Mouse (Mus musculus) C3H10T1/2 (cell line): ENCODE data around the gene Ppp2r3d. TPM values are rescaled to one million over a fixed set of nuclear protein-coding genes. Genes with fewer than 3 reads are reported as not detected.

Experiments used
- polyA plus RNA-seq, 2 experiments: library from polyadenylated mRNA; unstranded; fragments of >200 nt; fragmentation: generic; extraction: Trizol; gene quantifications; one replicate each; pipeline ENCODE4 v1.2.1; 2012; ENCODE audit warnings: missing spikeins in 2 of 2

The Ppp2r3d gene
- polyA plus RNA-seq, result 100 to 1,000 TPM in 1 of 2 experiments, 10 to 100 TPM in 1; 66.4 to 141 TPM

DNA sequence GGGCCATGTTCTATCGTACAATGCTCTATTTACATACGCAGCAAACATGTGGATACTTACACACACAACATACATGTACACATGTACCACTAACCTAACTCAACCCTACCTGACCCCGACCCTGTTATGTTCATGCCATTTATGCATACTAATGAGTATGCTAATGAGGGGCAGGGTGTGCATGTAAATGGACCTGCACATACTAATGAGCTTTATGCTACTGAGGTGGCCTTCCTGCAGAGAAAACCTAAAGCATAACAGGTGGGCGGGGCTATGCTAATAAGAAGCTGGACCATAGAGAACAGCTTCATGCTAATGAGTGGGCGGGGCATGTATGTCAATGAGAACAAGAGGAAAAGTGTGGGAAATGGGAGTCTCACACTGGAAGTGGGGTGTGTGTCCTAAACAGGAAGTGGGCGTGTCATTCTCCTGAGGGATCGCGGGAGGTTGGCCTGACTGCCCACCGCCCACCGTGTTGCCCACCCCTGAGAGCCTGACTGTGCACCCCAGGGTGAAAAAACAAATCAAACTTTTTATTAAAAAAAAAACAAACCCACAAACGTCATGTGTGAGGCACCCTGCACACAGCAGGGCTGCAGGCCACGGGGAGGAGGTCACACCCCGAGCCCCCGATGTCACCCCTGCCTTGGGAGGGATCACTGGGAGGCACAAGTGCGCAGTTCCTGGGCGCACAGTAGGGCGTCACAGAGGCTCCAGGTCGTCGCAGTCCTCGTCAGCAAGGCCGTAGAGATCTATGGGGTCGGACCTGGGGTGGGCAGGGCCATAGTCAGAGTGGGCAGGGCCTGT, at the start of gene Ppp2r3d:
Gene Ppp2r3d (minus strand): TSS at position 803 of the 807 bp plus-strand sequence.

DNA sequence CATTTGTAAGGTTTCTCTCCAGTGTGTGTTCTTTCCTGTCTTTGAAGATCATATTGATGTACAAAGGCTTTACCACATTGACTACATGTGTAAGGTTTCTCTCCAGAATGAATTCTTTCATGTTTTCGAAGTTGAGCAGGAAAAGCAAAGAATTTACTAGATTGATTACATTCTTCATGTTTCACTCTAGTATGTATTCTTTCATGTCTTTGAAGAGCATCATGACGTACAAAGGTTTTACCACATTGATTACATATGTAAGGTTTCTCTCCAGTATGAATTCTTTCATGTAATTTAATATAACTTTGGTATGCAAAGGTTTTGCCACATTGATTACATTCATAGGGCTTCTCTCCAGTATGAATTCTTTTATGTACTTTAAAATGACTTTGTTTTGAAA, 17.0 kb upstream of the Ppp2r3d start, which contains the start of gene Gm21836:
Gene Gm21836 (minus strand): TSS at position 101 of the 400 bp plus-strand sequence.

Other genes with a start within 250 kb of the Ppp2r3d start
- gene 2010315B03Rik, start 164.2 kb downstream of the Ppp2r3d start, polyA plus RNA-seq, result 1 to 10 TPM in 1 of 2 experiments, under 1 TPM in 1; 0.09 to 1.6 TPM
- gene Gm21836, start 16.9 kb upstream of the Ppp2r3d start, polyA plus RNA-seq, result not detected